Mouse (Mus musculus): ENCODE data around the gene Inava. TPM values are rescaled to one million over a fixed set of nuclear protein-coding genes. Genes with fewer than 3 reads are reported as not detected.

Gene Inava
- total RNA-seq (2015), result not detected in 2 replicates
- not detected in 2 replicates for total RNA-seq (2017)

DNA sequence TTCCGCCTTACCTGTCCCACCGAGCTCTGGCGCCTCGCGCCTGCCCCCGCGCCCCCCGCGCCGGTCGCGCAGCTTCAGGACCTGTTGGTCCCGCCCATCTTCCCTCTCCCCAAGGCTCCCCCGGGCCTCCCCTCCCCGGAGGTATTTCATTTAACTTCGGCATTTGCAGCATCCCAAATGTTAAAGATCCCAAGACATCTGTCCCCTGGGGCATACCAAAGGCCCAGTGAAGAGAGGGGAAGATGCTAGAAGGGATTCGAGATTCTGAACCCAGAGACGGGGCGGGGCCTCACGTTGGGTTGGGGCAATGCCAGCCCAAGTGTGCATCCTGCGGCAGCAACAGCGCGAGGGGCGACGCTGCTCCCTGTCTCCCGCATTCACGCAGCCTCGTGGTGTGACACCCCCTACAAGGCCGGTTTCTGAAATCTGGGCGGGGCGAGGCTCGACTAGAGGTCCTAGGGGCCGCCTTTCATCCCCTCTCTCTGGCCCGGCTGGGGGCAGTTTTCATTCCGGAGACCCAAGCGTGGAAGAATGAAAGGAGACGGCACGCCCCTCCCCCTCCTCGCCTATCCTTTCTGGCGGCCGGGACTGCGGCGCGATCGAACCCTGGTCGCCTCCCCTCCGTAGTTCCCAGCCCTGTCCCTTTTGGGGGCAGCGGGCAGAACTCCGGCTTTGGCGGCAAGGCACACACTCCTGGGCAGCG, at the start of gene Inava:
TSS of gene Inava (minus strand) at position 373 of the 703 bp plus-strand sequence.
- ATAC-seq (ENCODE audit: poor library complexity, severe bottlenecking), result peak; percentile 67

DNA sequence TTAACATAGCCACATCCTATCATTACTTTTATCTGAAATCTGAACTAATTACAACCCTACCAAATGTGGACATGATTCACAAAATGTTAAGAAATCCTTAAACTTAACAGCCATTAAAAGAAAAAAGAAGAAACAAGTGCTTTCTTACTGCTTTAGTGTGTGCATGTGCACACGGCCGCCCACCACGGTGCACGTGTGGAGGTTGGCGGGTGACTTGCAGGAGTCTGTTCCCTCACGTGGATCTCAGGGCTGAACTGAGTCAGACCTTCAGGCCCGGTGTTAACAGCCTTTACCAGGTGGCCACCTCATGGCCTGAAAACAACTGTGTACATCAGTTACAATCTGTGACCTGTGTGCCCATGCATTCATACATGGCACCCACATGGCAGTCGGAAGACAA, 43.3 kb upstream of the Inava start:
- ATAC-seq (ENCODE audit: poor library complexity, severe bottlenecking), result no peak

DNA sequence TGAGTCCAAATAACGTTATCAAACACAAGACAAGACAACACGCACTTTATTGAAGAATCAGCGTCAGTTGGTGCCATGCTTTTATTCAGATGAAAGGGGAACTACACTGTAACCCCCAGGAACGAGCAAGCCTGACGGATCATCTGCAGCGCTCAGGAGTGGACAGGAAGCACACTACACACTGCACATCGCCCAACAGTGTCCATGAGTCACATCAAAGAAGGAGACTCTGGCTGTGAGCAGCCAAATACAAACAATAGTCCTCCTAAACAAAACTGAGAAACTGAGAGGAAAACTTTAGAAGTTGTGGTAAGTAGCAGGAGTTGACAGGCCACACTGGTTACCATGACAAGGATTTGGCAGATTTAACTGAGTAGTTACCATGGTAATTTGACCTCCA, 34.2 kb upstream of the Inava start:
- no peak for ATAC-seq (ENCODE audit: poor library complexity, severe bottlenecking)

DNA sequence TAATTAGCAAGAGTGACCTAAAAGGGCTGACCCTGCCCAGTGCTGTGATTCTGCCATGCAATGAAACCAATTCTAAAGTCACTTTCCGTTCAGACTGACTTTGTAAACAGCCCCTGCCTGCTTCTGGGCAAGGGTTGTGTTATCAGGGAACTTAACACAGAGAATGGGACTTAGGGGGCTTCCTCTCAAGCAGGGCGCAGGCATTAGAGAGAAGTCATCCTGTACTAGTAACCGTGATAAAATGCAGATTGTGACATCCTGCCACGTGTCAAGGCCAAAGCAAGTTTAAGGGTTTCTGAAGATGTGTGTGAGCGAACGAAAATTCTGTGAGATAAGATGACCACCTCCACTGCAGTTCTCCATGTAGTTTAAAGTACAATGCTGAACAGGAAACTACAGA, 32.1 kb upstream of the Inava start:
- ATAC-seq (ENCODE audit: poor library complexity, severe bottlenecking), result no peak

DNA sequence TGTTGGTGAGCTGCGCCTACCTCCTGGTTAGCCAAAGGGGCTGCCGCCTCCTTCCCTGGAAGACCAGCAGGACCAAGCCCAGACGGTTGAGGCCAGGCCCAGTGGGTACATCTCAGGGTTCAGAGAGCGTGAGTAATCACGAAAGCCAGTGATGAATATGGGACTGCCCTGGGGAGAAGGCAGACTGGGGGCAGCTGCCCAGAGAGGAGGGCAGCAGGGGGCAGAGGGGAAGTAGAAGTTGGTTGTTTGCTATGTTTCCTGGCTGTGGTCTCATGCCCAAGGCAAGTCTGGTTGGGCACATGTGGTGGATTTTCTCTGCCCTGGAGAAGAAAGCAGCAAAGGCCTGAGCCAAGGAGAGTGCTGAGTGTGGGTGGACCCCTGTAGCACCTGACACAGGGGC, 29.3 kb upstream of the Inava start:
- no peak for ATAC-seq (ENCODE audit: poor library complexity, severe bottlenecking)

DNA sequence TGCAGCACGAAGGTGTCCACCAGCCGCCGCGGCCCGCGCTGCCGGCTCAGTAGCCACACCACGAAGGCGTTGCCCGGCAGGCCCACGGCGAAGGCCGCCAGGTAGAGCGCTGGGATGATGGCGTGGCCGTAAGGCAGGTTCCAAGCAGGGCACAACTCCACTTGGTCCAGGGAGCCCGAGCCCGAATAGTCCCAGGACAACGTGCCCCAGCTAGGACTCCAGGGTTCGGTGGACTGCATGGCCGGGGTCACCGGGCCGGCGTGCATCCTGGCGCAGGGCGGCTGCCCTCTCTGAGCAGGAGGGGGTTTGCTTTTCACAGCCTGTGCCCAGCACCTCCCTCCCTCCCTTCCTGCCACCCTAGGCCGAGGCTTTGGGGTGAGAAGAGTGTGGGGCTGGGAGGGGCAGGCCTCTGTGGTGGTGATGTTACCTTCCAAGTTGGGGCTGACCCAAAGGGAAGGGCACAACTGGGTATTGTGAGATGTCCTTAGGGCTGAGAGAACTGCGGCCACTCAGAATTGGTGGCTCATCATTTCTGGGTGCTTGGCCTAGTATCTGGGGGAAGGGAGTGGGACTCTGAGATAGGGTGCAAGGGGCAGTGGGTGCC, 26.7 kb upstream of the Inava start, which contains the start of gene Gpr25:
TSS of gene Gpr25 (minus strand) at position 239 of the 604 bp plus-strand sequence.
- ATAC-seq (ENCODE audit: poor library complexity, severe bottlenecking), result no peak

DNA sequence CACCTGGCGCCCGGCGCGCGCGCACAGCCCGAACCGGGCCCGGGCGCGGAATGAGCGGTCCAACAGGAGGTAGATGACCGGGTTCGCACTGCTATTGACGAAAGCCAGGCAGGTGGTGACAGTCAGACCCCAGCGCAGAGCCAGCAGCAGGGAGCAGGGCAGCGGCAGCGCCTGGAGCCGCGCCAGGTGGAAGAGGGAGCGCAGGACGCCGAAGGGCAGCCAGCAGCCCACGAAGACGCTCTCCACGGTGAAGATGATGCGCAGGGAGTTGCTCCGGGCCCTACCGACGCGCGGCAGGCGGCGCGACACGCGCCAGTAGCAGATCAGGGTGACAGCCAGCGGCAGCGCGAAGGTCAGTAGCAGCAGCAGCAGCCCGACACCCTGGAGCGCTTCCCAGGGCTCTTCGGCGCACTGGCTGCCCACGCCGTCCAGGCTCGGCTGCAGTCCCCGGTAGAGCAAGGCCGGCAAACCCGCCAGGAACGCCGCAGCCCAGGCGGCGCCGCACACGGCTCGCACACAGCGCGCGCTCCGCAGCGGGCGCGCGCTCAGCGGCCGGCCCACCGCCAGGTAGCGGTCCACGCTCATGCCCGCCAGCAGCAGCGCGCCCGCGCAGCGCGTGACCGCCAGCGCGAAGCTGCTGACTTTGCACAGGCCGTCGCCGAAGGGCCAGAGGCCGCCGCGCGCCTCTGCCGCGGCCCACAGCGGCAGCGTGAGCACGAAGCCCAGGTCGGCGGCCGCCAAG, 26.0 kb upstream of the Inava start:
- ATAC-seq (ENCODE audit: poor library complexity, severe bottlenecking), result no peak

DNA sequence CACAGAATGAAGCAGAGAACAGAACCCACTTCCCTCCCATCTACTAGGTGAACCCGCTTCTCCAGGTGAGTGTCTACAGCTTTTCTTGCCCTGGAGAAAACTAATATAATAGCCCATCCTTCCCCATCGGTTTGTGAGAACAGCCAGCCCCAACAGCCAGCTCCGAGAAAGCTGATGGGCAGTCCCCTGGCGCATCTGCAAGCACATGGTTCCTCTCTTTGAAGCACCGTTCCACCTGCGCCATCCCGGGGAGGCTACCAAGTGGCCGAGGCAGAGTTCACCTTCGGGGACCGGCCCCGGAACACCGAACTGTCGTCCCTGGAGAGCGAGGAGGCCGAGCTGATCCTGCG, 25.5 kb upstream of the Inava start:
- ATAC-seq (ENCODE audit: poor library complexity, severe bottlenecking), result no peak

DNA sequence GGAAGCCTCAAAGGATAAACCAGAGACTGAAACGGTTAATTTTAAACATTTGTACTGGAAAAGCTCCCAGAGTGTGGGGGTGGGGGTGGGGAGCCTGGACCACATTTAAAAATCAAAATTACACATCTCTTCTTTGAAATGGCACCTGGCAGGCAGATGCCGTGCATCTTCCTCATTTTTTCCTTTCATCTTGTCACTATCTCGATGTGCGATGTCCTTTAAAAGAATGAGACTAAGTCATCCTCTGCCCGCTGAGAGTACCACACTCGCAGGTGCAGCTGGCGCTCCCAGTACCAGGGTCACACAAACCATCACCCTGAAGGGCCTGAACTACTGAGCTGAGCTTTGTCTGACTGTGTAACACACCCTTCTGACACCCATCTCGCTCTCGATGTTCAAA, 24.4 kb upstream of the Inava start:
- ATAC-seq (ENCODE audit: poor library complexity, severe bottlenecking), result no peak

DNA sequence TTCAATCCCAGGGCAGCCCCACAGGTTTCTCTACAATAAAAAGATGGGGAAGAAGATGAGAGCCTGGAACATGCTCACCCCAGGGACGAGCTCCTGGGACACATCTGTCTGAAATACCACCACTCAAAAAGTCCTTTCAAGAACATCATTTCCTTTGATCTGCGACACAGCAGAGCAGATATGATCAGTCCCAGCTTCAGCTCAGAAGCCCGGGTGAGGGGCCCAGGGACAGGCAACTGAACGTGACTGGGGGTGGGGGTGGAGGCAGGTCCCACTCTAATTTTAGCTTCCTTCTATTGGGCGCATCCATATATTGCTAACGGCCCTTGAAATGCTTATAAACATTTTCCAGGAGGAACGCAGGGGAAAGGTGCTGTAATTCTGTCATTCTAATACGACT, 21.6 kb upstream of the Inava start:
- no peak for ATAC-seq (ENCODE audit: poor library complexity, severe bottlenecking)

DNA sequence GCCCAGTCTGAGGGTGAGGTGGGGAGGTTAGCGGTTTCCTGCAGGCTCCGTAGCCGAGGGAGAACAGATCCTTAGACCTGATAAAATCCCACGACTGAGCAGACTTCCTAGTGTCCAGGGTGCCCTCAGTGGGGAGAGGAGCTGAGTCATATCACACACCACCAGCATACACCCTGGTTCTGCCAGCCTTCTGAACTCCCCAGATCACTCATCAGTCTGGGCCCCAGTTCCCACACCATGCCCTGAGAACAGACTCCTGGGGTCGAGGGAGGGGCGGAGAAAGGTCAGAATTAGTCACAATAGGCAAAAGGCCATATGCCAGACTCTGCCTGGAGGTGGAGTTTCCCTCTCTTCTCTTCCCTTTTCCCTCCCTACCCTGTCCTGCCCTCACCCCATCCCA, 21.1 kb upstream of the Inava start:
- ATAC-seq (ENCODE audit: poor library complexity, severe bottlenecking), result no peak

DNA sequence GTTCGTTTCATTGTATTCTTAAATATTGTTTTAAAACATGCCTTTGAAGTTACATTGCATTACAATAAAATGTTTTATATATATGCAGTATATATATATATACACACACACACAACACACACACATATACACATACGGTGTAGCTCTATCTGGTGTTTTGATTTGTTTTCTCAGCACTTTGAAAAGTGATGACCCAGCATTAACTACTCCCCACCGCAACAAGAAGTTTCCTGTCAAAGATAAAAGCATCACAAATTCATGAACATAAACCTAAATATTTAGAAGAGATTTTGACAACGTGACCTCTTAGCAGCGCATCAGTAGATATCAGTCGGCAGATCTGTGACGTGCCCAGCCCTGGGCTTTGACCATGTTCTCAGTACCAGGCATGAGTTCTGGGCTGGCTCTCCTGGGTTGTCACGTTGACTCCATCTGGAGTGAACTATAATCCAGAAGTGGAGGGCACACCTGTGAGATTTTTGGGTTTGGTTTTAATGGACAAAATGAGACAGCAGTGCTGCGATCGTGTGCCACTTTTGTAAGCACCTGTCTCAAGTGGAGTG, 20.5 kb upstream of the Inava start:
- no peak for ATAC-seq (ENCODE audit: poor library complexity, severe bottlenecking)

DNA sequence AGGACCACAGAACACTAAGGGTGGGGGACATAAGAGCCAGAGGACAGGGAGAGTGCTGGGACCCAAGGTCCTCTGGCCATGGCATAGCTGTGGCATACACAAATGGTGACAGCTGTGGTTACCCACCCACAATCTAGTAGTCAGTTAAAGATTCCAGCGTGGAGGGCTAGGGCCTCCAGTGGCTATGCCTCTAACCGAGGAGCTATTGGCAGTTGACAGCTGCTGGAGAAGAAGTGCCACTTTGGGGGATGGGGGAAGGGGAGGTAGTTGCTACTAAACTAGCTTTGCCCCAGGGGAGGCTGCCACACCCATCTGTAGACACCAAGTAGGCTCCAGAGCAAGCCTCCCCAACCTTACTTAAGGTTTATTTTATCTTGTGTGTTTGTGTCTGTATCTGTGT, 19.4 kb upstream of the Inava start:
- ATAC-seq (ENCODE audit: poor library complexity, severe bottlenecking), result no peak

DNA sequence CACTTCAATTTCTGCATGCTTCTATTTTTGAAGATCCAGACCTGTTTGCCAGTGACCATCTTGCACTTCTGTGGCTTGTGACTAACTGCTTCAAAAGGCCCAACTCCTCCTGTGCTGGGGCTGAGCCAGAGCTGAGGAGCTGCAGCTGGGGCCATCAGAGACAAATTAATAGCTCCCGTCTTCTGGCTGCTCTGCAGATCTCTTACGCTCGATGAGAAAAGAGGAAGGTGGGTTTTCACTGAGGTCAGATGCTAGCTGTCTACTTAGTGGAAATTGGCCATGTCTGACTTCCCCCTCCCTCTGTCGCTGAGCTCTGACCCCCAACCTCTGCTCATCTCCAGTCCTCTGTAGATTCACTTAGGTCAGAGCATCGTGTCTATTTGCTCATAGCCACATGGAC, 15.6 kb upstream of the Inava start:
- ATAC-seq (ENCODE audit: poor library complexity, severe bottlenecking), result peak; percentile 52; the same call in 1 of the 2 replicates

DNA sequence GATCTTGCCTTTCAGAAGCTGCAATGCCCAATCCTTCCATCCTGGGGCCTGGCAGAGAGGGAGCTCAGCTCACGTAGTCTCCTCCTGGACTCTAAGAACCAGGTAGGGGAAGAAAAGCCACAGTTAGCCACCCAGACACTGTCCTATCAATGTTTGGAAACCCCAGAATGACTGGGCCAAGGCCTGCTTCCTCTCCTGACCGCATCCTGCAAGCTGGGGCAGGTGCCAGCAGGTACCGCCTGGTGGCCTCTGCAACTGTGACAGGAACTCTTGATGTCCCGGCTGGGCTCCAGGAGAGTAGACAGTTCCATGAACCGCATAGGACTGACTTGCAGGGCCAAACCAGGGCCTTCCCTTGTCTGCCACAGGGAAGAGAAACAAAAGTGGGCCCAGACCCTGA, 13.3 kb upstream of the Inava start:
- ATAC-seq (ENCODE audit: poor library complexity, severe bottlenecking), result peak; percentile 43; the same call in 1 of the 2 replicates

DNA sequence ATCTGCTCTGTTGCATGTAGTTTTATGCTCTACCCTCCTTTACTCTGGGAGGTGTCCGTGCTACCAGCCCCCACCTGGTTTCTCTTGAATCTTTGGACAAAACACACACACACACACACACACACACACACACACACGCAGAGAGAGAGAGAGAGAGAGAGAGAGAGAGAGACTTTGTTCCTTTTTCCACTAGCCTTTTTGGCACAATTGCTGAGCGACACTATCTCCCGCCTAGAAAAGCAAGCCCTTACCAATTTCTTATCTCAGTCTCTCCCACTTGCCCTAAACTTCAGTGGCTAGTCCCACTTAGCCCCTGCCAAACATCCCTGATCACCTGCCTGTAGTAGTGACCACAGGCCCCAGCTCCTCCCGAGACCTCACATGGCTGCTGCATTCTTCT, 10.4 kb upstream of the Inava start:
- ATAC-seq (ENCODE audit: poor library complexity, severe bottlenecking), result no peak

DNA sequence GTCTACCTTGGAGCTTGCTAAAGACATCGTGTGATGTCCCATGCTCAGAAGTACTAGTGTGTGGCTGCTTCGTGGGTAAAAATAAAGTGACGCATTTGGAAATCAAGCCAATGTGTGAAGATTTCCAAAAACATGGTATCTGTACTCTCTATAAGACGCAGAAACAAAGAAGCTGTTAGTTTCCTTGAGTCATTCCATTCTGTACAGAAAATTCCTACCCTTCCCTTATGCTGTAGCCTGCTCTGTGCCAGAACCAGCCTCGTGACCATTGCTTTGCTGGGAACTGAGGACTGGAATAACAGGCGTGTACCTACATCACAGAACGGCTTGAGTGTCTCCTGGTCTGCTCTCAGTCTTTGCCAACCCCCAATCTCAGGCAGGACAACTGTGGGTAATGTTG, 7.7 kb upstream of the Inava start:
- no peak for ATAC-seq (ENCODE audit: poor library complexity, severe bottlenecking)

DNA sequence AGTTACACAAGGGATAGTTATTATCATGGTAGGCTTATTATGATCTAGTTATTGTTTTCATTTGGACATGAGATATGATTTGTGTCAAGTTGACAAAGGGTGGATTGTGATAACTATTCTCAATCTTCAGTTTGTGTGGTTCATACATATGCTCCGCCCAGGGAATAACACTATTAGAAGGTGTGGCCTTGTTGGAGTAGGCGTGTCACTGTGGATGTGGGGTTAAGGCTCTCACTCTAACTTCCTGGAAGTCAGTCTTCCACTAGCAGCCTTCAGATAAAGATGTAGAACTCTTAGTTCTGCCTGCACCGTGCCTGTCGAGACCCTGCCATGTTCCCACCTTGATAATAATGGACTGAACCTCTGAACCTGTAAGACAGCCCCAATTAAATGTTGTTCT, 4.4 kb upstream of the Inava start:
- no peak for ATAC-seq (ENCODE audit: poor library complexity, severe bottlenecking)

DNA sequence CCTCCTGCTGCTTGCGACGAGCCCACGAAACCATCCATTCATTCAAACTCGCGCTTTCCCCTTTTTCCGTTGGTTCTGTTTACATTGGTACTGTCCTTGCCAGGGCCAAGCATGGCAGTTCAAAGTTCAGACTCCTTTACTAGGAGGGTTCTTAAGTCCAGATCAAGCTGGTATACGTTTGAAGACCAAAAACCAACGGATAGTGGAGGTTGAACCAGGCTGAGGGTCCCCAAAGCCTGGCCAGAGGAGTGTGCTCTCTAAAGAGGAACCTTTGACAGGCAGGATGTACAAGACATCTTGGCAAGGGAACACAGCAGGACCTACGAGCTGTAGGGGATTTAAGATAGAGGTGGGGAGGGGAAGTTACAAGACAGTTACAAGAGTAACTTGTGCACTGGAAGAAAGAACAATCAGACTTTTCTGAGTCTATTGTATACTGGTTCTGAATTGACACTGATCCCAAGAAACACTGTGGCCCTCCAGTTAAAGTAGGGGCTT, 580 bp upstream of the Inava start:
- ATAC-seq (ENCODE audit: poor library complexity, severe bottlenecking), result peak; percentile 33

DNA sequence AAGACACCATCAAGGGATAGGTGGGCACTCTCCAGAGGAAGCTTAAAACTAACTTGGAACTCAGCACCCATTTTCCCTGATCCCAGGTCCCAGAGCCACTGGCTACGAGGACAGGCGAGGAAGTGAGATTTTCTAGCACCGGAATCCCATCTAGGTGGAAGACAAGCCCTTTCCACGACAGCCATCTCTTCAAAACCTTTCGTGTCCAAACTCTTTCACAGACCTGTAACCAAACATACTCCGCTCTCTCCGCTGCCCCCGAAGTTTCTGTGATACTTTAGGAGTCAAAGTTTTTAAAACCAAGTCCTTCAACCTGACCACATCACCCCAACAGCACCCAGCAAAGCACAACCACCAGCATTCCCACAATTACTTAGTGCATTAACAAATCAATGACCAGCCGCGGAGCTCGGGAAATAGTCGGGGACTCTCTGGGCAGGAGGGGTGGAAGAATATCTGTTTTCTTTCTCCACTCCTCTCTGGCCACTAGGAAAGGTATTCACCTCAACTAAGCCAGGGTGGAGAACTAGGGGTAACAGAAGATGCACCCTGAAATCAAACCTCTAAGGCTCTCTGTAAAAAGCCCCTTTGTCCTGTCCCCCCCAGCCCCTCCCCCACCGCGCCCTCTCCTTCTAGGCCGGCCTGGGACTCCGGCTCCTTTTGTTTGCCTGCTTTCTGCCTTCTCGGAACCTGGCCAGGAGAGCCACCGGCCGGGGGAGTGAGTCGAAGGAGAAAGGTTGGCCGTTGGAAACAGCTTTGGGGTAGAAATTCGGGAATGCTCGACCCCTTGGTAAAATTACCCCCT, 876 bp downstream of the Inava start:
- no peak for ATAC-seq (ENCODE audit: poor library complexity, severe bottlenecking)

All from megakaryocyte, adult 5-6 weeks (primary cell).